Mouse (Mus musculus) forebrain, postnatal 0 days (tissue): ENCODE results near the gene Eid3. TPM values are rescaled to one million over a fixed set of nuclear protein-coding genes. Genes with fewer than 3 reads are reported as not detected.

ENCODE experiments used
- ATAC-seq: fragments of 200-750 bp; cut with Nextera tagmentation; 2 replicates; pipeline ENCODE4 v1.8.0; 2017; ENCODE audit warnings: mild to moderate bottlenecking, moderate library complexity
- DNase-seq: peaks from one replicate; pipeline ENCODE4 v3.0.0-alpha.2; 2015
- H3K27ac ChIP-seq: fragments of 300-500 bp; sonication (generic); 2 replicates; pipeline ENCODE4 v1.5.1; 2014; ENCODE audit warnings: low read depth, mild to moderate bottlenecking, antibody characterized with exemption, low read length, moderate library complexity, mixed read lengths
- H3K27me3 ChIP-seq: fragments of 300-500 bp; sonication (generic); 2 replicates; pipeline ENCODE4 v1.6.1; 2014; ENCODE audit warnings: mild to moderate bottlenecking, low read length, mixed read lengths; ENCODE audit not compliant: insufficient read depth
- H3K36me3 ChIP-seq: fragments of 300-500 bp; sonication (generic); 2 replicates; pipeline ENCODE4 v1.6.1; 2014; ENCODE audit warnings: mild to moderate bottlenecking, moderate library complexity; ENCODE audit not compliant: insufficient read depth
- H3K4me1 ChIP-seq: fragments of 300-500 bp; sonication (generic); 2 replicates; pipeline ENCODE4 v1.6.1; 2014; ENCODE audit warnings: antibody characterized with exemption; ENCODE audit not compliant: insufficient read depth
- H3K4me2 ChIP-seq: fragments of 300-500 bp; sonication (generic); 2 replicates; pipeline ENCODE4 v1.6.1; 2014; ENCODE audit warnings: low read depth, mild to moderate bottlenecking, moderate library complexity
- H3K4me3 ChIP-seq: fragments of 300-500 bp; sonication (generic); 2 replicates; pipeline ENCODE4 v1.5.1; 2014; ENCODE audit warnings: low read depth, low read length, mixed read lengths
- H3K9ac ChIP-seq: fragments of 300-500 bp; sonication (generic); 2 replicates; pipeline ENCODE4 v1.6.1; 2014; ENCODE audit warnings: mild to moderate bottlenecking
- H3K9me3 ChIP-seq: fragments of 300-500 bp; sonication (generic); 2 replicates; pipeline ENCODE4 v1.6.1; 2016; ENCODE audit warnings: low read length
- CTCF ChIP-seq: sonication (generic); IDR thresholded peaks from 2 replicates; pipeline ENCODE4 v1.5.1; 2016; ENCODE audit warnings: antibody characterized with exemption, control low read depth, low read depth
- whole genome bisulfite sequencing: fragments of 180-500 bp; shearing (Covaris S2); extraction: QIAGEN DNeasy Blood & Tissue Kit; methylation state at CpG from one replicate; pipeline ENCODE4 v1.1.7; 2014; 5-methylcytosine and 5-hydroxymethylcytosine counted together
- polyA plus RNA-seq: library from polyadenylated mRNA; unstranded; fragments of >200 nt; fragmentation: Nextera tagmentation; extraction: Ambion mirVana; gene quantifications from 2 replicates; pipeline ENCODE4 v1.2.1, GENCODE M21; 2015
- total RNA-seq: library from RNA; depleted of rRNA; stranded (reverse); fragments of >200 nt; gene quantifications from 2 replicates; pipeline ENCODE4 v1.2.3, GENCODE M21; 2014; rRNA removed

The Eid3 gene
- total and polyA plus RNA-seq, 2 experiments from 2014 or later, result 0.30 to 1.4 TPM

DNA sequence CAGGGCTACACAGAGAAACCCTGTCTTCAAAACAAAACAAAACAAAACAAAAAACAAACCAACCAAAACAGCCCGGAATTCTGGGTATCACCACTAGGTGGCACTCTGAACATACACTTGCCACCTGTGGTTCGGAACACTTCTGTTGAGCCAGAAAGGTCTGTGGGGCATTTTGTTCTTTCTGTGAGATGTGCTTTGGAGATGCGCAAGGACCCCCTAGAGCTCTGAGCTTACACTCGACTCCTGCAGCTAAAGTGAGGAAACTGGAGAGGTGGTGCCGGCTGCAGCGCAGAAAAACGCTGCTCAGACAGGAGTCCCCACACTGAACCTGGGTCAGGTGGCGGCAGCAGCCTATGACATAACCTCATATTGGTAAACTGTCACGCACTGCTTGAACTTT lies 43.0 kb downstream of the Eid3 start:
- ATAC-seq, result peak; percentile 42; the same call in 1 of the 2 replicates
- WGBS, result 13% methylated on average over 9 of the region's 9 CpGs
- Histone ChIP-seq H3K36me3 (no peaks in the 10 kb centered on the region), H3K4me3 (no peak overlapping the region), H3K4me2 (peak overlapping the region; percentile 37), H3K27me3 (no peaks in the 10 kb centered on the region), H3K9me3 (no peaks in the 10 kb centered on the region), H3K4me1 (peaks cover 4% of the 10 kb centered on the region; the same call in 1 of the 2 replicates), H3K27ac (no peak overlapping the region), H3K9ac (no peak overlapping the region)
- peak; percentile 87 for DNase-seq
- TF ChIP-seq CTCF, result peak; percentile 88

GRCm38 (mm10) chr10:82910198-82910597 lies 43.8 kb downstream of the Eid3 start:
- no peaks in the 10 kb centered on the region for H3K36me3 ChIP-seq
- no peak overlapping the region for H3K9ac ChIP-seq
- H3K27me3 ChIP-seq, result no peaks in the 10 kb centered on the region
- no peak for ATAC-seq
- no peak overlapping the region for H3K27ac ChIP-seq
- TF ChIP-seq CTCF, result peak; percentile 58
- no peaks in the 10 kb centered on the region for H3K9me3 ChIP-seq
- 72% methylated on average over 3 of the region's 3 CpGs for WGBS
- peaks cover 4% of the 10 kb centered on the region; the same call in 1 of the 2 replicates for H3K4me1 ChIP-seq
- no peak overlapping the region for H3K4me3 ChIP-seq
- no peak for DNase-seq
- no peak overlapping the region for H3K4me2 ChIP-seq

DNA sequence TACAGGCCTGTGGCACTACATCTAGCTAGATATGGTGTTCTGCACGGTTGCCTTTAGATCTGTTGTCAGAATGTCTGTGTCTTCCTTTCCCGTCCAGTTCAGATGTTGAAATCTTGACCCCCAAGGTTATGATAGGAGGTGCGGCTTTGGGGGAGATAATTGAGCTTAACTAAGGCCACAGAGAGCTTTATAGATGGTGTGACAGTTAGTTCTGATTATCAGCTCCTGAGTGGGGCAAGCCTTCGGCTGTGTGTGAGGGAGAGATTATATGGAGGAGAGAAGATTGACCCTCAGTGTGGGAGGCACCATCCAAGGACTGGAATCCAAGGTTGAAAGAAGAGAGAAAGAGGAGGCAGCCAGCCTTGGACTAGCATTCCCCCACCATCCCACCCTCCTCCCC lies 46.8 kb downstream of the Eid3 start:
- H3K36me3 ChIP-seq, result no peaks in the 10 kb centered on the region
- H3K27ac ChIP-seq, result no peak overlapping the region
- no peak overlapping the region for H3K9ac ChIP-seq
- ATAC-seq (no peak), DNase-seq (no peak)
- peaks cover 4% of the 10 kb centered on the region; the same call in 1 of the 2 replicates for H3K4me1 ChIP-seq
- no peaks in the 10 kb centered on the region for H3K9me3 ChIP-seq
- no peak for TF ChIP-seq CTCF
- H3K4me2 ChIP-seq, result no peak overlapping the region
- WGBS, result 86% methylated on average over 4 of the region's 4 CpGs
- H3K4me3 ChIP-seq, result no peak overlapping the region
- no peaks in the 10 kb centered on the region for H3K27me3 ChIP-seq

GRCm38 (mm10) chr10:82913772-82914171 lies 47.3 kb downstream of the Eid3 start:
- Histone ChIP-seq H3K4me2 (no peak overlapping the region), H3K9me3 (no peaks in the 10 kb centered on the region), H3K27me3 (no peaks in the 10 kb centered on the region), H3K36me3 (no peaks in the 10 kb centered on the region), H3K4me3 (no peak overlapping the region), H3K9ac (no peak overlapping the region), H3K4me1 (peaks cover 4% of the 10 kb centered on the region; the same call in 1 of the 2 replicates), H3K27ac (no peak overlapping the region)
- ATAC-seq, result no peak
- TF ChIP-seq CTCF, result no peak
- no peak for DNase-seq
- 89% methylated on average over 6 of the region's 6 CpGs for WGBS

Other genes starting within 250 kb of the Eid3 start
- 21.0 and 28.7 TPM in 2 replicates for gene 1190007I07Rik, start 243.4 kb upstream of the Eid3 start, total RNA-seq
- gene 1190007I07Rik, start 243.4 kb upstream of the Eid3 start, polyA plus RNA-seq, result 29.4 and 29.8 TPM in 2 replicates
- gene Tdg, start 236.8 kb upstream of the Eid3 start, total RNA-seq, result 85.0 and 99.5 TPM in 2 replicates
- gene Tdg, start 236.8 kb upstream of the Eid3 start, polyA plus RNA-seq, result 132 and 142 TPM in 2 replicates
- 1.9 and 3.0 TPM in 2 replicates for gene Glt8d2, start 176.0 kb upstream of the Eid3 start, total RNA-seq
- gene Glt8d2, start 176.0 kb upstream of the Eid3 start, polyA plus RNA-seq, result 1.9 and 2.4 TPM in 2 replicates
- 31.2 and 31.5 TPM in 2 replicates for gene Hcfc2, start 170.5 kb upstream of the Eid3 start, total RNA-seq
- gene Hcfc2, start 170.5 kb upstream of the Eid3 start, polyA plus RNA-seq, result 21.5 and 31.1 TPM in 2 replicates
- 69.2 and 78.1 TPM in 2 replicates for gene Nfyb, start 102.5 kb upstream of the Eid3 start, total RNA-seq
- gene Nfyb, start 102.5 kb upstream of the Eid3 start, polyA plus RNA-seq, result 32.4 and 34.2 TPM in 2 replicates
- gene Txnrd1, start 32.7 kb upstream of the Eid3 start, total RNA-seq, result 96.3 and 108 TPM in 2 replicates
- 74.5 and 81.5 TPM in 2 replicates for gene Txnrd1, start 32.7 kb upstream of the Eid3 start, polyA plus RNA-seq
- 15.7 and 20.8 TPM in 2 replicates for gene Chst11, start 118.9 kb downstream of the Eid3 start, total RNA-seq
- 2.2 and 2.9 TPM in 2 replicates for gene Chst11, start 118.9 kb downstream of the Eid3 start, polyA plus RNA-seq